Mouse (Mus musculus) brain, embryonic 14.5 days (tissue): ENCODE data around the gene Xylb.

Source experiments
- CTCF ChIP-seq: fragments of 200-500 bp; IDR thresholded peaks from 2 replicates; pipeline ENCODE4 v1.5.1; 2012; ENCODE audit warnings: inconsistent platforms, mild to moderate bottlenecking, moderate library complexity, borderline replicate concordance; ENCODE audit not compliant: insufficient read depth, insufficient read length; ENCODE audit errors: extremely low read depth
- POLR2A ChIP-seq: fragments of 200-500 bp; IDR thresholded peaks from 2 replicates; pipeline ENCODE4 v1.6.1; 2012; ENCODE audit warnings: mild to moderate bottlenecking, inconsistent platforms, borderline replicate concordance; ENCODE audit not compliant: poor library complexity, insufficient read depth, insufficient read length, severe bottlenecking; ENCODE audit errors: extremely low read depth

DNA sequence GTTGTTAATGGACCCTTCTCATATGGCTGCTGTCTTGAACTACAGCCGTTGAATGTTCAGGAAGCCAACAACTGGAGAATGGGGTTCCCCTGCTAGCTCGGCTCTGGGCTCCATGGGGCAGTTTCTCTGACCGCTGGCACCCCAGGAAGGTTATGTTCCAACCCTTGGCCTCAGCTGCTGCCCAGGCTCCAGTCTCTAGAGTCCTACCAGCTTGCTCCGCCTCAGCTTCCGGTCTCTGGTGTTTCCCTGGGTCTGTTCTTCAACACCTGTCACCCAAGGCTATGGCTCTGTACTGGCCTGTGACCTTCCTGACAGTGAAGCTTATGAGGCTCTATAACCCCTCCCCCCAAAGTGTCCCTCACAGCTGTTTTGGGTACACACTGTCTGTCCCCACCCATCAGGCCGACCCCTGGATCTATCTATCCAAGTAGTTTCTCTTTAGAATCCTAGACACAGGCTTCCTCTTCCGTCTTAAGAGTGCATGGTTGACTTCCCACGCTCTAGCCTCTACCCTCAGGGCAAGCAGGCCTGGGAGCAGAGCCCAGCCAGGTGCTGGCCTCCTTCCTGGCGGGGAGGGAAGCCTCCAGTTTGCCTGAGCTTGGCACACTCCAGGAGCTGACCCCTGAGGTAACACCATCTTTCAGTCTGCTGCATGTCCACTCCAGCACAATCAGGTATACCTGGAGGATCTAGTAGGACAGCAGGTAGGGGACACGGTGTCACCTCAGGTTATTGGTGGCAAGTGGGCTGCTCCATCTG, 6.1 kb upstream of the Xylb start:
- TF ChIP-seq CTCF = no peak
- TF ChIP-seq POLR2A = no peak
